Mouse (Mus musculus): ENCODE data around the gene Osm. TPM values are rescaled to one million over a fixed set of nuclear protein-coding genes. Genes with fewer than 3 reads are reported as not detected.

Osm gene
- polyA plus RNA-seq, 1 experiment from 2014 or later: 0.17 TPM

GRCm38 (mm10) chr11:4276411-4276861, 40.2 kb downstream of the Osm start:
- ATAC-seq (ENCODE audit: low read depth) (peak; percentile 72), DNase-seq (ENCODE audit: low spot score) (peak; percentile 55)
- H3K27ac ChIP-seq (replicated peaks; ENCODE audit: low read depth, low read length): peak overlapping the region; percentile 55
- H3K4me2 ChIP-seq (ENCODE audit: low read depth, low read length): no peak overlapping the region
- no peak overlapping the region for H3K9ac ChIP-seq (ENCODE audit: low read depth, low read length)
- H3K9me3 ChIP-seq (ENCODE audit: control insufficient read depth, low read length): no peaks in the 10 kb centered on the region
- 45% methylated on average over 11 of the region's 11 CpGs for WGBS
- H3K4me3 ChIP-seq (ENCODE audit: low read depth, low read length): no peak overlapping the region
- no peaks in the 10 kb centered on the region for H3K27me3 ChIP-seq (replicated peaks; ENCODE audit: control insufficient read depth, insufficient read depth, low read length)
- H3K36me3 ChIP-seq (ENCODE audit: control insufficient read depth, insufficient read depth, low read length): no peaks in the 10 kb centered on the region
- H3K4me1 ChIP-seq (ENCODE audit: control insufficient read depth, insufficient read depth, low read length): peaks cover 15% of the 10 kb centered on the region

- H3K4me2 ChIP-seq (ENCODE audit: low read depth, low read length): no peak overlapping the region
- ATAC-seq (ENCODE audit: low read depth): no peak
Measured at GRCm38 (mm10) chr11:4279909-4280308, 43.7 kb downstream of the Osm start.

GRCm38 (mm10) chr11:4281852-4282251, 45.6 kb downstream of the Osm start:
- Histone ChIP-seq H3K4me1 (ENCODE audit: control insufficient read depth, insufficient read depth, low read length) (peaks cover 7% of the 10 kb centered on the region), H3K36me3 (ENCODE audit: control insufficient read depth, insufficient read depth, low read length) (no peaks in the 10 kb centered on the region), H3K27me3 (replicated peaks; ENCODE audit: control insufficient read depth, insufficient read depth, low read length) (no peaks in the 10 kb centered on the region), H3K4me3 (ENCODE audit: low read depth, low read length) (no peak overlapping the region), H3K9me3 (ENCODE audit: control insufficient read depth, low read length) (no peaks in the 10 kb centered on the region), H3K27ac (replicated peaks; ENCODE audit: low read depth, low read length) (no peak overlapping the region), H3K9ac (ENCODE audit: low read depth, low read length) (no peak overlapping the region), H3K4me2 (ENCODE audit: low read depth, low read length) (no peak overlapping the region)
- 64% methylated on average over 6 of the region's 6 CpGs for WGBS
- no peak for DNase-seq (ENCODE audit: low spot score)
- no peak for ATAC-seq (ENCODE audit: low read depth)

More at GRCm38 (mm10) chr11:4279909-4280308, 43.7 kb downstream of the Osm start:
- DNase-seq (ENCODE audit: low spot score): no peak
- Histone ChIP-seq H3K9ac (ENCODE audit: low read depth, low read length) (no peak overlapping the region), H3K27ac (replicated peaks; ENCODE audit: low read depth, low read length) (no peak overlapping the region), H3K9me3 (ENCODE audit: control insufficient read depth, low read length) (no peaks in the 10 kb centered on the region), H3K4me1 (ENCODE audit: control insufficient read depth, insufficient read depth, low read length) (peaks cover 18% of the 10 kb centered on the region), H3K27me3 (replicated peaks; ENCODE audit: control insufficient read depth, insufficient read depth, low read length) (no peaks in the 10 kb centered on the region), H3K36me3 (ENCODE audit: control insufficient read depth, insufficient read depth, low read length) (no peaks in the 10 kb centered on the region), H3K4me3 (ENCODE audit: low read depth, low read length) (no peak overlapping the region)
- WGBS: 43% methylated on average over 7 of the region's 7 CpGs

GRCm38 (mm10) chr11:4283627-4284026, 47.4 kb downstream of the Osm start:
- H3K27ac ChIP-seq (replicated peaks; ENCODE audit: low read depth, low read length): no peak overlapping the region
- H3K4me3 ChIP-seq (ENCODE audit: low read depth, low read length): no peak overlapping the region
- no peak overlapping the region for H3K4me2 ChIP-seq (ENCODE audit: low read depth, low read length)
- no peak for DNase-seq (ENCODE audit: low spot score)
- H3K36me3 ChIP-seq (ENCODE audit: control insufficient read depth, insufficient read depth, low read length): no peaks in the 10 kb centered on the region
- peak; percentile 53; the same call in 1 of the 2 replicates for ATAC-seq (ENCODE audit: low read depth)
- H3K4me1 ChIP-seq (ENCODE audit: control insufficient read depth, insufficient read depth, low read length): peaks cover 6% of the 10 kb centered on the region; the same call in 1 of the 2 replicates
- 10% methylated on average over 4 of the region's 4 CpGs for WGBS
- no peak overlapping the region for H3K9ac ChIP-seq (ENCODE audit: low read depth, low read length)
- no peaks in the 10 kb centered on the region for H3K9me3 ChIP-seq (ENCODE audit: control insufficient read depth, low read length)
- no peaks in the 10 kb centered on the region for H3K27me3 ChIP-seq (replicated peaks; ENCODE audit: control insufficient read depth, insufficient read depth, low read length)

GRCm38 (mm10) chr11:4289280-4289679, 53.1 kb downstream of the Osm start:
- DNase-seq (ENCODE audit: low spot score) (no peak), ATAC-seq (ENCODE audit: low read depth) (no peak)
- H3K27me3 ChIP-seq (replicated peaks; ENCODE audit: control insufficient read depth, insufficient read depth, low read length): no peaks in the 10 kb centered on the region
- no peaks in the 10 kb centered on the region for H3K9me3 ChIP-seq (ENCODE audit: control insufficient read depth, low read length)
- no peak overlapping the region for H3K9ac ChIP-seq (ENCODE audit: low read depth, low read length)
- WGBS: 48% methylated on average over 3 of the region's 3 CpGs
- H3K4me2 ChIP-seq (ENCODE audit: low read depth, low read length): no peak overlapping the region
- H3K36me3 ChIP-seq (ENCODE audit: control insufficient read depth, insufficient read depth, low read length): no peaks in the 10 kb centered on the region
- no peak overlapping the region for H3K4me3 ChIP-seq (ENCODE audit: low read depth, low read length)
- H3K4me1 ChIP-seq (ENCODE audit: control insufficient read depth, insufficient read depth, low read length): no peaks in the 10 kb centered on the region
- H3K27ac ChIP-seq (replicated peaks; ENCODE audit: low read depth, low read length): no peak overlapping the region

Other genes with a start within 250 kb of the Osm start
- 0.29 and 0.88 TPM in 2 replicates for gene Sec14l4, start 205.0 kb upstream of the Osm start, polyA plus RNA-seq (2014; fragmentation: Nextera tagmentation; extraction: Ambion mirVana)
- 1.7 and 6.8 TPM in 2 replicates for gene Sec14l3, start 171.6 kb upstream of the Osm start, polyA plus RNA-seq (2014; fragmentation: Nextera tagmentation; extraction: Ambion mirVana)
- gene Mtfp1, start 141.0 kb upstream of the Osm start, polyA plus RNA-seq (2014; fragmentation: Nextera tagmentation; extraction: Ambion mirVana): 7.5 and 8.1 TPM in 2 replicates
- gene Sec14l2, start 113.0 kb upstream of the Osm start, polyA plus RNA-seq (2014; fragmentation: Nextera tagmentation; extraction: Ambion mirVana): 2.2 and 3.2 TPM in 2 replicates
- gene Rnf215, start 101.2 kb upstream of the Osm start, polyA plus RNA-seq (2014; fragmentation: Nextera tagmentation; extraction: Ambion mirVana): 34.8 and 36.5 TPM in 2 replicates
- 6.1 and 6.7 TPM in 2 replicates for gene Ccdc157, start 76.1 kb upstream of the Osm start, polyA plus RNA-seq (2014; fragmentation: Nextera tagmentation; extraction: Ambion mirVana)
- 51.4 and 54.0 TPM in 2 replicates for gene Sf3a1, start 76.1 kb upstream of the Osm start, polyA plus RNA-seq (2014; fragmentation: Nextera tagmentation; extraction: Ambion mirVana)
- 30.6 and 31.0 TPM in 2 replicates for gene Tbc1d10a, start 49.6 kb upstream of the Osm start, polyA plus RNA-seq (2014; fragmentation: Nextera tagmentation; extraction: Ambion mirVana)
- gene Castor1, start 18.2 kb upstream of the Osm start, polyA plus RNA-seq (2014; fragmentation: Nextera tagmentation; extraction: Ambion mirVana): 11.5 and 12.7 TPM in 2 replicates
- gene Lif, start 21.1 kb downstream of the Osm start, polyA plus RNA-seq (2014; fragmentation: Nextera tagmentation; extraction: Ambion mirVana): 0.57 and 0.67 TPM in 2 replicates
- gene Hormad2, start 204.7 kb downstream of the Osm start, polyA plus RNA-seq (2014; fragmentation: Nextera tagmentation; extraction: Ambion mirVana): 0.22 TPM in 1 of 2 replicates, not detected in the other